Mouse (Mus musculus) thymus, adult 2 months (tissue): ENCODE measurements around the gene Rcor2.

Experiments used
- CTCF ChIP-seq: fragments of 200-500 bp; IDR thresholded peaks from 2 replicates; pipeline ENCODE4 v1.5.1; 2012; ENCODE audit warnings: mild to moderate bottlenecking, control low read depth, low read length, moderate library complexity, borderline replicate concordance; ENCODE audit not compliant: control insufficient read depth, poor library complexity, insufficient read depth; ENCODE audit errors: extremely low read depth
- POLR2A ChIP-seq: fragments of 200-500 bp; IDR thresholded peaks from 2 replicates; pipeline ENCODE4 v1.6.1; 2012; ENCODE audit warnings: mild to moderate bottlenecking, low read length, control low read depth, moderate library complexity; ENCODE audit not compliant: control insufficient read depth, poor library complexity, insufficient read depth; ENCODE audit errors: extremely low read depth

DNA sequence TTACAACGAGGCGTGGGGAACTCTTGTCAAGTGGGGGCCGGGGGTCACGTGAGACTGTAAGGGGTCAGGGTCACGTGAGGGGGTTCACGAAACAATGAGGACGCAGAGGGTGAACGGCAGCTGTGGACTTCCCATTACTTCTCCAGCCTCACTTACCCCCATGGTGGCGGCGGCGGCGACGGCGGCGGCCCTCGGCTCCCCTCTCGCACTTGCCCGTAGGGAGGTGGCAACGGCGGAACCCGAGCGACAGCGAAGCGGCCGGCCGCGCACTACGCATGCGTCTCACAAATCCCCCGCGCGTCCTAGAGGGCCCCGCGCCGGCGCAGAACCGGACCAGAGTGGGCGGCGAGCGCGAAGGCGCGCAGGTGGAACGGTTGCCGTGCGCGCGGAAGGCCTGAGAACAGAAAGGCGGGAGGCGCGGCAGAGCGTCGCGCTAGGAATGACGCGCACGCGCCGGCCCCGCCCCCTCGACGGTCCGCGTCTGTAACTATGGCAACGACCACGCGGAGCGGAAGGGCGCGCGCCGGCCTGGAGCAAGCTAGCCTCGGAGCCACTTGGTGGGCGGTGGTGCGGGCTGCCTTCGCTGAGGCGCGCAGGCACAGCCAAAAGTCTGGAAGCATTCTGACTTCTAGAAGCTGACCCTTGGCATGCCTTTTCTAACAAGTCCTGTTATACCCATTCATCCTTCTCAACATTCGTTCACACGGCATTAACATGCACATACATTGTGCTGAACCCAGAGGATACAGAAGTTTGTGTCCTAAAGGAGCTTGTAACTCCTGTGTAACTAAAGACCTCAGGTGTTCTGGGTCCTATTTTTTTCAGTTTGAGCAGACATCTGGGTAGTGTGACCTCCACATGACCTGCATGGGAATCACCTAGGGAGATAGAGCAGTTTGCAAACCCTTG, 26.1 kb upstream of the Rcor2 start, which contains the start of gene Naa40:
- TF ChIP-seq CTCF (peak; percentile 40; the same call in 1 of the 2 replicates), POLR2A (peak; percentile 72)
